Mouse (Mus musculus) forebrain, embryonic 11.5 days (tissue): ENCODE data around the gene Apobr. TPM values are rescaled to one million over a fixed set of nuclear protein-coding genes. Genes with fewer than 3 reads are reported as not detected.

Source experiments
- ATAC-seq: fragments of 200-750 bp; cut with Nextera tagmentation; replicated peaks from 2 replicates; pipeline ENCODE4 v1.8.0; 2017; ENCODE audit warnings: moderate TSS enrichment; ENCODE audit not compliant: low FRiP score
- DNase-seq: peaks from one replicate; pipeline ENCODE4 v3.0.0-alpha.2; 2017; ENCODE audit warnings: low spot score
- H3K27ac ChIP-seq: fragments of 300-500 bp; sonication (generic); 2 replicates; pipeline ENCODE4 v1.5.1; 2014; ENCODE audit warnings: low read depth, low read length
- H3K27me3 ChIP-seq: fragments of 300-500 bp; sonication (generic); 2 replicates; pipeline ENCODE4 v1.6.1; 2014; ENCODE audit warnings: mild to moderate bottlenecking, low read length, mixed read lengths; ENCODE audit not compliant: control insufficient read depth, insufficient read depth
- H3K36me3 ChIP-seq: fragments of 300-500 bp; sonication (generic); 2 replicates; pipeline ENCODE4 v1.6.1; 2014; ENCODE audit warnings: mild to moderate bottlenecking, low read length, moderate library complexity, mixed read lengths; ENCODE audit not compliant: control insufficient read depth, insufficient read depth
- H3K4me1 ChIP-seq: fragments of 300-500 bp; sonication (generic); replicated peaks from 2 replicates; pipeline ENCODE4 v1.6.1; 2014; ENCODE audit warnings: low read length, mixed read lengths; ENCODE audit not compliant: control insufficient read depth, insufficient read depth
- H3K4me2 ChIP-seq: fragments of 300-500 bp; sonication (generic); 2 replicates; pipeline ENCODE4 v1.6.1; 2014; ENCODE audit warnings: low read depth, mild to moderate bottlenecking, low read length, moderate library complexity, mixed read lengths; ENCODE audit not compliant: severe bottlenecking
- H3K4me3 ChIP-seq: fragments of 300-500 bp; sonication (generic); 2 replicates; pipeline ENCODE4 v1.5.1; 2014; ENCODE audit warnings: low read depth, low read length
- H3K9ac ChIP-seq: fragments of 300-500 bp; sonication (generic); 2 replicates; pipeline ENCODE4 v1.6.1; 2014; ENCODE audit warnings: low read length
- H3K9me3 ChIP-seq: fragments of 300-500 bp; sonication (generic); 2 replicates; pipeline ENCODE4 v1.6.1; 2016; ENCODE audit warnings: low read length, mixed read lengths; ENCODE audit not compliant: control insufficient read depth
- WGBS: fragments of 180-500 bp; shearing (Covaris S2); extraction: QIAGEN DNeasy Blood & Tissue Kit; methylation state at CpG from one replicate; pipeline ENCODE4 v1.1.7; 2014; 5-methylcytosine and 5-hydroxymethylcytosine counted together
- microRNA-seq: library from miRNA; unstranded; fragments of <30 nt; microRNA quantifications from one replicate; pipeline ENCODE4, GENCODE M21; 2016; ENCODE audit not compliant: insufficient number of aligned reads
- polyA plus RNA-seq: library from polyadenylated mRNA; unstranded; fragments of >200 nt; fragmentation: Nextera tagmentation; extraction: Ambion mirVana; gene quantifications from 2 replicates; pipeline ENCODE4 v1.2.1, GENCODE M21; 2014

The Apobr gene
- polyA plus RNA-seq, 1 experiment from 2014 or later, result 0.69 TPM

DNA sequence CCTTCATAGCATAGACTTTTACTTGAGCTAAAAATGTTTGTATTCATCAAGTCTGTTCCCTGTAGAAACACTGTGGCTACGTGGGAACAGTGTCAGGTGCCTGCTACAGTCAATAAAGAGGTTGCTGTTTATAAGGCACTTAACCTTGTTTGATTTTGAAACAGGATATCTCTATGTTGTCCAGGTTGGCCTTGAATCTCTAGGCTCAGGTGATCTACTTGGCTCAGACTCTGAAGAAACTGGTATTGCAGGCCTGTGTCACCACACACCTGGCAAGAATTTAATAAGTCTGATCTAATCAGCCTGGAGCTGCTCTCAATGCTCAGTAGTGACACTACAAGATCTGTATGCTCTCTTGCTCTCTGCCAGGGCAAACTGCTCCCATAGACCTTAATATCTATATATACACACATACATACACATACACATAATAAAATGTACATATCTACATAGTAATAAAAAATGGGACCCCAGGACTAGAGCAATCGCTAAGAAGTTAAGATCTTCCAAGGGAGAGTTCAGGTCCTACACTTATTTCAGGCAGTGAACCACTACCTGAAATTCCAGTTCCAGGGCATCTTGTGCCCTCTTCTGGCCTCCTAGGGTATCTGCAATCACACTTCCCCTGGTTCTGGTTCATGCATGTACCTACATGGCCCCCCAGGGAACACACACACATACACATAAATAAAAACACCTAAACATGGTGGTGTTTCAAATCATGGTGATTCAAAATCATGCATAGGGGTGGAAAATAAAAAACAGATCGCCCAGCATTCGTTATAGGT is 52.2 kb downstream of the Apobr start:
- H3K9ac ChIP-seq, result no peak overlapping the region
- H3K4me2 ChIP-seq, result no peak overlapping the region
- H3K27ac ChIP-seq, result no peak overlapping the region
- H3K4me1 ChIP-seq, result no peaks in the 10 kb centered on the region
- H3K4me3 ChIP-seq, result no peak overlapping the region
- no peak for ATAC-seq
- 21% methylated on average over 4 of the region's 4 CpGs for WGBS
- H3K36me3 ChIP-seq, result no peaks in the 10 kb centered on the region
- no peaks in the 10 kb centered on the region for H3K9me3 ChIP-seq
- DNase-seq, result no peak
- H3K27me3 ChIP-seq, result no peaks in the 10 kb centered on the region

Small RNA genes lying within 50 kb of the gene (microRNA-seq; reads per million reads assigned to microRNA genes)
- 3.4 reads per million for gene Mir7059

Other genes with a start within 250 kb of the Apobr start
- 2.2 and 2.5 TPM in 2 replicates for gene Lat, start 215.4 kb upstream of the Apobr start, polyA plus RNA-seq
- gene Spns1, start 207.5 kb upstream of the Apobr start, polyA plus RNA-seq, result 52.4 and 53.9 TPM in 2 replicates
- gene Nfatc2ip, start 188.2 kb upstream of the Apobr start, polyA plus RNA-seq, result 3.6 and 4.5 TPM in 2 replicates
- gene Cd19, start 170.1 kb upstream of the Apobr start, polyA plus RNA-seq, result not detected in 2 replicates
- gene Rabep2, start 156.2 kb upstream of the Apobr start, polyA plus RNA-seq, result 23.4 and 24.8 TPM in 2 replicates
- gene Atp2a1, start 121.8 kb upstream of the Apobr start, polyA plus RNA-seq, result not detected in 2 replicates
- 53.5 and 55.6 TPM in 2 replicates for gene Sh2b1, start 109.5 kb upstream of the Apobr start, polyA plus RNA-seq
- gene Tufm, start 97.6 kb upstream of the Apobr start, polyA plus RNA-seq, result 138 and 160 TPM in 2 replicates
- gene Atxn2l, start 81.5 kb upstream of the Apobr start, polyA plus RNA-seq, result 81.4 and 81.8 TPM in 2 replicates
- 175 and 184 TPM in 2 replicates for gene Eif3c, start 18.5 kb upstream of the Apobr start, polyA plus RNA-seq
- gene Cln3, start 875 bp downstream of the Apobr start, polyA plus RNA-seq, result 22.8 and 23.0 TPM in 2 replicates
- gene Il27, start 10.0 kb downstream of the Apobr start, polyA plus RNA-seq, result not detected in 2 replicates
- gene Nupr1, start 45.9 kb downstream of the Apobr start, polyA plus RNA-seq, result 1.6 and 3.2 TPM in 2 replicates
- 53.6 and 72.3 TPM in 2 replicates for gene Sgf29, start 64.4 kb downstream of the Apobr start, polyA plus RNA-seq
- 0.21 and 0.52 TPM in 2 replicates for gene Sult1a1, start 91.5 kb downstream of the Apobr start, polyA plus RNA-seq
- 162 and 167 TPM in 2 replicates for gene Bola2, start 110.5 kb downstream of the Apobr start, polyA plus RNA-seq
- 11.2 and 13.1 TPM in 2 replicates for gene Slx1b, start 110.8 kb downstream of the Apobr start, polyA plus RNA-seq
- gene Coro1a, start 122.8 kb downstream of the Apobr start, polyA plus RNA-seq, result 39.0 and 45.8 TPM in 2 replicates
- 40.1 and 50.6 TPM in 2 replicates for gene Mapk3, start 174.7 kb downstream of the Apobr start, polyA plus RNA-seq
- gene Gdpd3, start 181.4 kb downstream of the Apobr start, polyA plus RNA-seq, result 1.5 and 1.9 TPM in 2 replicates
- 63.9 and 80.5 TPM in 2 replicates for gene Ypel3, start 192.0 kb downstream of the Apobr start, polyA plus RNA-seq
- 0.28 and 0.61 TPM in 2 replicates for gene Tbx6, start 196.5 kb downstream of the Apobr start, polyA plus RNA-seq
- 348 and 392 TPM in 2 replicates for gene Ppp4c, start 207.6 kb downstream of the Apobr start, polyA plus RNA-seq
- gene Fam57b, start 212.7 kb downstream of the Apobr start, polyA plus RNA-seq, result 10.2 and 10.6 TPM in 2 replicates
- gene 4930451I11Rik, start 246.7 kb downstream of the Apobr start, polyA plus RNA-seq, result not detected in 2 replicates